Mouse (Mus musculus): Measurements from ENCODE around the gene Srpk2. TPM values are rescaled to one million over a fixed set of nuclear protein-coding genes. Genes with fewer than 3 reads are reported as not detected.
"Not testable (repeated sequence)": the region's sequence is repeated elsewhere in the genome, so short reads cannot be mapped to it uniquely, and the experiment has no call there.

The Srpk2 gene
- polyA plus RNA-seq, 2 experiments from 2014 or later, result 85.5 to 86.7 TPM

DNA sequence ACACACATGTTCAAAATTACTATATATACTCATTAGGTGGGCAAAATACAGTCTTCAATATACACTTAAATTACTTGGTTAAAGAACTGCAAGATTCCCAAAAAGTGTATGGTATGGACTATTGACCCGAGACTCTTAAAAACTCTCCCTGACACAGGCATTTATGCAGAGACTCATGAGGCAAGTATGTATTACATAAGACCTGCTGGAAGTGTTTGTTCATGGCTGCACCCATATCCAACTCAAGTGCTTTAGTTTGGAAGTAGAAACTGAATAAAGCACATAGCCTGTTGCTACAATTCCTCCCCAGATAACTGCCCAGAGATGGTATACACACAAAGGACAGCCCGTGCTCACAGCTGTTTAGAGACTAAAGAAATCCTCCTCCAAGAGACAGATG lies 123.2 kb downstream of the Srpk2 start:
- no peak for ATAC-seq

DNA sequence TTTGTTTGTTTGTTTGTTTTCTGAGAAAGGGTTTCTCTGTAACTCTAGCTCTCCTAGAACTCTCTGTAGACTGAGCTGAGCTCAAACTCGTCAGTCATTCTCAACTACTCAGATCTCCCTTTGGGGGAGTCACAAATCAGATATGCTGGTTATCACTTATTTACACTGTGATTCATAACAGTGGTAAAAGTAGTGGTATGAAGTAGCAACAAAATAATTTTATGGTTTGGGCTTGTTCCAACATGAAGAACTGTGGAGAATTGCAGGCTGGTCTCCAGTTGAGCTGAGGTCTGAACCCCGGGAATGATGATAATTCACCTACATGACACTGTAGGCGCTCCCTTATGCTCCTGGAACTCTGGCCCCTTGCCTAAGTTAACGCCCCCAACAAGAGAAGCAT lies 124.2 kb downstream of the Srpk2 start:
- ATAC-seq, result no peak

DNA sequence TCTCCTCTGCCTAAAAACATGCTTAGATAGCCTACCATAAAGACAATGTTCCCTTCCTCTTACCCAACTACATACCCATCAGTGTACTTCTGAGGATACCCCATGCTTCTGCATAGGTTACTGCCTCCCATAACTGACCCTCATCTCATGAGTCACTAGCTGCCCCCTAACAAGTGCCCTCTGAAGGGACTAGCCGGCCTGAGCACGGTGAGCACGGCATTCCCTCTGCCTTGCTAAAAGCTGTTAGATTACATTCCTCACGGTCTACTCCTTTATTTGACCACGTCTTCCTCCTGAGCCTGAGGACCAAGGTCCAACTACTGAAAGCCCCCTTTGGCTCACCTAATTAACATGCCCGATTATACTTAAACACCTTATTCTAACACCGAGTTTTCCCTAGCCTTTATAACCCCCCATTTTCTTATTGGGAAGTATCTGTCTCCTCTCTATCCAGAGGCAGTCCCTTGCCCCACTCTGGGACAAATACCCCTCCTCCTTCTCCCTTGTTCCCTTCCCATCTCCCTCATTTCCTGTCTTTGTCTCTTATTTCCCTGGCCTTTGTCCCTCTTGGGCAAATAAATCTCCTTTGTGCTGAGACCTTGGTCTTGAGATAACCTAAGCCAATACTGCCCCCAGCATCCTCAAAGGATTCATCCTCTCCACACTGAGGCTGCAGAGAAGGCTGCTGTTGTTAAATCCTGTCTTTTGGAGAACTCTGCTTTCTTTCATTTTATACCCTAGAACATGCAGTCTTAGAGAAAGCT lies 128.2 kb downstream of the Srpk2 start:
- no peak for ATAC-seq

DNA sequence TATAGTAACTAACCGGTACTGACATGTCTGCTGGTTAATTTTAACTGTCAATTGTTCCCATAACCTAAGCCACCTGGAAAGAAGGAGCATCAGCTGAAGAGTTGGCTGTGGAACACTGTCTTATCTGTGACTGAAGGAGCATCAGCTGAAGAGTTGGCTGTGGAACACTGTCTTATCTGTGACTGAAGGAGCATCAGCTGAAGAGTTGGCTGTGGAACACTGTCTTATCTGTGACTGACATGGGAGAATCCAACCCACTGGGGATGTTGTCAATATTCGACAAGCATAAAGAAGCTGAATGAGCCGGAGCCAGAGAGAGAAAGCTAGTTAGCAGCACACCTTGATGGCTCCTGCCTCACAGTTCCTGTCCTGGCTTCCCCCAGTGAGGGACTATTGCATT lies 131.1 kb downstream of the Srpk2 start:
- ATAC-seq, result not testable (repeated sequence)

DNA sequence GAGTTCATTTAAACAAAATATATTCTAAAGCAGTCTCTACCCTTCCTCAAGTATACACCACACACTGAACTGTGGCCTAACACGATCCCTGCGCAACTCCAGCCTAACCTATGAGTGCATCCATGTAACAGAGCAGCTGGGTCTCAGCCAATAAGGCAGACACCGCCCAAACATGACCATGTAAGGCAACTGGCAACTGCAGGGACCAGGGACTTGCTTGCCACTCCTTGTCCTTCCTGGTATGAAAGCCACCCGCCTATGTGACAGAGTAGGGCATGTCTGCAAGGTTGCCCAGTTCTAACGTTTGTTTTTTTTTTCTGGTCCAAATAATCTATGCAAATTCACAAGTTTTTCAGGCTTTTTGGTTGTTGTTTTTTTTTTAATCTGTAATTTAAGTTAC lies 132.7 kb downstream of the Srpk2 start:
- no peak for ATAC-seq

DNA sequence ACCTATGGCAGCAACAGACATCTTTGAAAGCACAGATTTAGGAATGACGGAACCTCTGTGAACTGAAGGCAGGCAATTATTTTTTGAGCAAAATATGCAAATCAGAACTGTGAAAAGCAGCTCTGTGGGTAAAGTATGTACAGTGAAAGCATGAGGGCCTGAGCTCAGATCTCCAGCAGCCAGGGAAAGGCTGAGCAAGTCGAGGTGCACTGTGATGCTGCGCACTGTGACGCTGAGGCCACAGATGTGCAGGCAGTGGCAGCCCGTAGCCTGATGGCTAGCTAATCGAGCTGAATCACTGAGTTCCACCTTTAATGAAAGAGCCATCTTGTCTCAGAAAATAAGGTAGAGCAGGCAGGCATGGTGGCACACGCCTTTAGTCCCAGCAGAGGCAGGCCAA lies 148.7 kb downstream of the Srpk2 start:
- no peak for ATAC-seq

DNA sequence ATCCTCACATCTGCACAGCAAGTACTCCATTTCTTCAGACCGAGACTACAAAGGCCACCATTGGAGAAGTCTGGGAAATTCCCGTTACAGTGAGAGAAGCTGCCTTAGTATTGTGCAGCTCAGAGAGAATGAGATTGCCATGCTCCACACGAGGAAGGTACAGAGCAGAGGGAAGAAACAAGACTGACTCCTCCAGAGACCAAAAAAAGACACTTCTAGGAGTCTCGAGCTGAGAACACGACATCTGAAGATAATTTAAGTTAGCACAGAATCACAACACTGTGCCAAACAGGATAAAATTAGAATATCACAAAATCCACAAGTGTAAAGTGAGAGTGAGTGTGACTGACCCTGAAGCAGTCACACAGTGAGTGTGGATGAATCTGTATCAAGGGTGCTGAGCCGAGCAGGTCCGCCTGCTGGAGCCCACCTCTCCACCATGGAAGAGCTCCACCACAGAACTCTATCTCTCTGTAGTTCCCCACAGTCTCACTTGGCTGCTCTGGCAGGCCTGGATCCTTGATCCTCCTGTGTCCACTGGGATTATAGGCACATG lies 152.8 kb downstream of the Srpk2 start:
- no peak for ATAC-seq

DNA sequence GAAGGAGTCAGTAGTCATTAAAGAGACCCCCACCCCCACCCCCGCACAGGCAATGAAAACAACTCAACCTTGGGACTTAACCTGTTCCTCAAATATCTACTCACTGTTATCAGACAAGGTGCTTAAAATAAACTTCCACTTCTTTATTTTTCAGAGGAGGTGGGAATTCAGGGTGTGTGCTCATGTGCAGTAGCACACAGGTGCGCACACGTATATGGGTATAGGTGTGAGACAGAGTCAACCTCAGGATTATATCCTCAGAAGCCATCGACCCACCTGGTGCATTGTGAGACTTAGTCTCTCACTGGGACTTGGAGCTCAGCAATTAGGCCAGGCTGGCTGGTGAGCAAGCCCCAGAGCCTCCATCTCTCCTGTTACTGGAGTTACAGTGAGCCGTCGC lies 153.3 kb downstream of the Srpk2 start:
- no peak for ATAC-seq

DNA sequence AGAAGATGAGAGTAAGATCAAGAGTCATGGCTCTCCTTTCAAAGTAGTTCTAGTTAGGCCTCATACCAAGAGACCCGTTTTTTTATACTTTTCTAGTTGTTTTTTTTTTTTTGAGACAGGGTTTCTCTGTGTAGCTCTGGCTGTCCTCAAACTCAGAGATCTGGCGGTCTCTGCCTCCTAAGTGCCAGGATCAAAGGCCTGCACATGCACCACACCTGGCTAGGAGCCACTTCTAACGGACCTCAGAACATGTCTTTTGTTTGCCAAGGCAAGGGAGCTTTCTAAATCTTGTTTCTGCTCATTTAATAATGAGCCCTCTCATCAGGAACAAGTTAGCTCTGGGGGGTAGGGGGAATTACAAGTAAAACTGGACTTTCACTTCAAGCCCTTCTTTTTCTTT lies 159.8 kb downstream of the Srpk2 start:
- no peak for ATAC-seq

DNA sequence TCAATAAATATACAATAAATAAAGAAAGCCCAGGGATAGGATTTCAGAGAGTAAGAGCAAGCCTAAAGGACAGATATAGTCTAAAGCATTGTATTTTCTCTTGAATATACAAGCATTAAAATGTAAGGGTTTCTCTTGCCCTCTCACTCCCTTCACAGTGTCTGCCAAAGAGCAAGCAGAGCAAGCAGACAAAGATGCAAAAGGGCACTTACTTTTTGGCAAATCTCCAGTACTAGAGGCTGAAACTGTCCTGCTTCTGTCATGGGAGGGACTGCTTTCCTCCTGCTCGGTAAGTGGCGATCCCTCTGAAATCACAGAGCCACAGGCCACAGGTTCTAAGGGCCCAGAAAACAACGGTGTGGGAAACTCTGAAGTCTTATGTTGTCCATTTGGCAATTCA lies 160.5 kb downstream of the Srpk2 start:
- no peak for ATAC-seq

DNA sequence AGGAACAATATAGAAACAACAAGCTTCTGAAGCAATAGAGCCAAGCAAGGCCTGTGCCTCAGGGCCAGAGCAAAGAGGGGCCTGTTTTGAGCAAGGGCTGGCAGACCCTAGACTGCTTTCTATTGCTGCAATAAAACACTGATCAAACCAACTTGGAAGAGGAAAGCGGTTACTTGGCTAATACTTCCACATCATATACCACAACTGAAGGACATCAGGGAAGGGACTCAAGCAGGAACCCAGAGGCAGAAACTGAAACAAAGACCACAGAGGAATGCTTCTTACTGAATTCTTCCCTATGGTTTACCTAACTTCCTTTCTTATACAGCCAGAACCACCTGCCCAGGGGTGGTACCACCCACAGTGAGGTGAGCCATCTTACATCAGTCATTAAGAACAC lies 162.8 kb downstream of the Srpk2 start:
- ATAC-seq, result no peak

DNA sequence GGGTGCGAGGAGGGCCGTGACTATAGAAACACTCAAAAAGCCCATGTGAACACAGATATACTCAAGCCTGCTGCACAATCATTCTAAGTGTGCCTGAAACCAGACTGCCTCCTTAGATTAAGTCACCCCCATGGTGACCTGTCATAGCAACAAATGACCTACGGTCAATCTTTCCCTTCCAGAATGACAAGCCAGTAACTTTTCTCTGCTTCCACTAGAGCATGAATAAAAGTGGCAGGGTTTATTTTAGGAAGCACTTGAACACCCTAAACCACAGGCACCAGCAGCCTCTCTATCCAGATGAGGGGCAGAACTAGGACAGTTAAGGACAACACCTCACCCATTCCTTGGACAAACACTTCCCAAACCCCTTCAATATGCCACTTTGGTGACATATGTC lies 164.7 kb downstream of the Srpk2 start:
- ATAC-seq, result no peak

DNA sequence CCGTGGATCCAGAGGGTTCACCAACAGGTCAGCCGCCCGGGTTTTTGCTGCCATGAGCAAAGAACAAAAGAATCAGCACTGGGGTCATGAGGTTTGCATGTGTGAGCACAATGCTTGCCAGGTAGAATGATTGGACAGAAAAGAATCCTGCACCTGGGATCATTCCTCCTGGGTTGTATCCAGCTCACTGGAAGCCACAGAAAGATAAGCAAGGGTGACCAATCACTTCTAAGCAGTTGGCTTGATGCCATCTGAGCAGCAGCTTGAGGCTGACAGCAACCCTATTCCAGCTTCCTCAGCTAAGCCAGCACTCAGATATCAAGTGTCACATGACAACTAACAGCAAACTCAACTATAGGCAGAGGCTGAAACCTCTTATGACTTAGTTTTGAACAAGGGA lies 165.7 kb downstream of the Srpk2 start:
- no peak for ATAC-seq

DNA sequence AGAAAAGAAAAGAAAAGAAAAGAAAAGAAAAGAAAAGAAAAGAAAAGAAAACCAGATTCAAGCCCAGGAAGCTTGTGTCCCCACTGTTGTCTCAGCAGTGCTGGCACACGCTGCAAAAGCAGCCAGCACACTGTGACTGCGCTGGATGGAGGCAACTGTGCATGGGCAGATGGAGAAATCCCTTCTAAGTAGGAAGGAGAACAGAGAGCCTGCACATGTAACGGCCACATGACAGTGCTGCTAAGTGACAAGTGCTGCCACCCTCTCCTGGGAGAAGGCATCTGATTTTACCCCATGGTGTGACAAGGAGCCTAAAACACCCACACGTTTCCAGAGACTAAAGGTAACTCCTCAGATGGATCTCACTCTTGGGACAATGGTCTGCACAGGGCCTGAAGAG lies 166.6 kb downstream of the Srpk2 start:
- ATAC-seq, result no peak

DNA sequence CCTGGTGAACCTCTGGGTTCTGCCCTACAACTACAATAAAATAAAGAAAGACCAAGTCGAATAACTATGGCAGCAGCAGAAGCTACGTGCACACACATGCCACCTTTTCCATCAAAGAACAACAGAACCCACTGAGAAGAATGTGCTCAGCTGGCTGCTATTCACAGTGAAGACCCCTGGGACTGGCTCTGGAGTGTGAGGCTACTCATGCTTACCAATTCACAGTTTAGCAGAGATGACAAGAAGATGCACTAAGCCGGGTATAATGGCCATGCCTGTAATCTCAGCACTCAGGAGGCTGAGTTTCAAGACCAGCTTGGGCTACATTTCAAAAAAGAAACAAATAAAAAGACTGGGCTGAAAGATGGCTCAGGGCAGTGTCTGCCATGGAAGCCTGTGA lies 167.5 kb downstream of the Srpk2 start:
- no peak for ATAC-seq

DNA sequence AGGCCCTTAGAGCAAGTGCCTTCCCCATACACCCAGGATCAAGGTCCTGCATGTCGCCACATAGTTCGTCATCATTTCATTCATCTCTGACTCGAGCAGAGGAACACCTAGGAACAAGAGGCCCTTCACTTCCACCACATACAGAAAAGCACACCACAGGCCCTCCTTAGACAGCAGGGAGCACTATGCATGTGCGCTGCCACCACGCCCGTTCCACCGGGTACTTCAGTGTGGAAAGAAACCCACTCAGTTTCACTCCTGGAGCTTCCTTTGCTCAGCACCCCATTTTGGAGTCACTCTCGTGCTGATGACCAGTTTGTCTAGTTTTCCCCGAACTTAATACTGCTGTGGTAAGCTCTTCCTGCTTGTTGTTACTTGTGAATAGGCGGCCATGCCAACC lies 169.4 kb downstream of the Srpk2 start:
- ATAC-seq, result no peak

DNA sequence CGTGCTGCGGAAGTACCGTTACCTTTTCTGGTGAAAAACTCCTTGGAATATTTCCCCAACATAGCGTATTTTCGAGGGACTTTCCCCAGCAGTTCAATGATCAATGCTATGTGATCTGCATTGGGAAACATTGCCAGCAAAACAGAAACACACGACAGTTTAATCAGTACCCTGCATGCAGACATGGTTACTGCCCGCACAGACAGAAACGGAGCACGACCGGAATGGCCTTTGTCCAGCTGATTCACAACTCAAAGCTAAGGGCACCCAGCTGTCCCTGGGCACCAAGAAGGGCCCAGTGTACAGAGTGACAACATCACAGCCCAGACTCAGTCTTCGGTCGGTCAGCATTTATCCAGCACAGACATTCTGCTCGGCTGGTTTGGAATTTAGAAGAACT lies 170.9 kb downstream of the Srpk2 start:
- ATAC-seq, result no peak

DNA sequence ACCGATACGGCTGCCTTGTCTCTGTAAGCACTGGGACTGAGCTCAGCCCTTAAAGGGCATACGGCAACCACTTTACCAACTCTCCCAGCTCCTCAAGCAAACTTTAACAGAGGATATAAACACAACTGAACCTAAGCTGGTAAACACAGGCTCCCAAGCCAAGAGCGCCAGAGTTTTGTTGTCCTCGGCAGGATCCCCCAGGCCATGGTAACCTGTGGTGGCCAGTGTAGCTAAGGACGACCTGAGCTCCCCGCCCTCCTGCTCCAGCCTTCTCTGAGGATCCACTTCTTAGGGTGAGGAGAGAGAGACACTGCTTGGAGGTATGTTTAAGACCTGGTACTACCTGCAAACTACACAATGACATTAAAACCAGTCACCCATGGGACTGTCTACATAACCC lies 171.9 kb downstream of the Srpk2 start:
- ATAC-seq, result no peak

DNA sequence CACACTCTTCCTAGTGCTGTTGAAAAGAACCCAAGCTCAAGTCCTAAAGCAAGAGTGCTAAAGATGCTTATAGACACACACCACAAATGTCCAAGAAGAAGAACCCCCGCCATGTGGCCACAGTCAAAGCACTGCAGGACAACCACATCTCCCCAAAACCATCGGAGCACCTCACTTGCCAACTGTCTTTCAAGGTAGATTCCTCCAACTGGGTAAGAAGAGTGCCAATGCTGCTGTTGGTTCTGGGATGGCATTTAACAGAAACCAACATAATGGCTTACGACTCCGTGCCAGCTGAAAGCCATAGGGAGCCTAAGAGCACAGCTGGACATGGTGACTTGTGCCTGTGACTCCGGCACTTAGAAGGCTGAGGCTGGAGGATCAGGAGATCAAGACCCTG lies 173.0 kb downstream of the Srpk2 start:
- ATAC-seq, result no peak

DNA sequence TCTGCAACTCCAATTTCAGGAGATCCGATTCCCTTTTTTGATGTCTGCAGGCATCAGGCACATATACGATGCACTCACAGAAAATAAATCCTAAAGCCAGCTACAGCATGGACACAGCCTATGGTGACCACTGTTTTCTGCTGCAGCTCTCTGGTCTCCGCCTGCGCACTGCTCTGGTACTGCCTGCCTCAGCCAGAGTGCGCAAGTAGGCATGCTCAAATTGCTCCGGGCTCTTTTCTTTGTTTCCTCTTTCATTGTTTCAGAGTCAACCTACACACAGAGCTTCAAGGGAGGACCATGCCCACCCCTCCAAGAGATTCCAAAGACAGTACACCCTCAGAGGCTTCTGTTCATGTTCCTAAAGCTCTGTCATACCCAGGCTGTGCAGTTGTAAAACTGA lies 175.8 kb downstream of the Srpk2 start:
- ATAC-seq, result no peak

DNA sequence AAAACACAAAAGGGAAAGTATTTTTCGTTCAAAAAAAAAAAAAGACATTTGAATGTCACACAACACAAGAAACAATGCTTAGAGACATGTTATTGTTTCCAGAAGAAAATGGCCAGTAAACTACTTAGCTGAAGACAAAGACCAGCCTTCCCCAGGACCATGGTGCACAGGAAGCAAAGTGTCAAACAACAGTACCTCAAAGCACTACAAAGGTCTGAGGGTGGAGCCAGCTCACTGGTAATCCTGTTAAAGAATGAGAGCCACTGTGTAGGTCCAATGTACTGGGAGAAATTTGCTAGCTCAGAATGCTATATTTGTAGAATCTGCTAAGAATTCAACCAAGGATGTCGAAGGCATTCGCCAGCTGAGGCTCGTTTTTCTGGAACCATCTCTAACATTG lies 177.2 kb downstream of the Srpk2 start:
- no peak for ATAC-seq

DNA sequence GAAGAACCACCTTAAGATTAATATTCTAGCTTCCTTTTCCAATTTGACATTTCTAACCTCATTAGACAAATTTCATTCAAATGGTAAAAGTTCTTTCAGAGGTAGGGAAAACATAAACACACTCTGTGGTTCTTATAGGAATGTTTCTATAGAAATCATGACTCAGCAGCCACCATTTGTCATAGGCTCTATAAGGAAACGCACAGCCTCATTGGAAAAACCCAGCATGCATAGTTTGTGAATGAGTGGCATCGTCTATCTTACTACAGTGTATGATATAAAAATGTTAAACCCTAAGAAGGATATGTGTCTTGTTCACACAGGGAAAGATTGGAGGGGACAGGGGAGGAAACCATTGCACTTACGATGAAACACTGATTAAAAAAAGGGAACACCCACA lies 178.8 kb downstream of the Srpk2 start:
- ATAC-seq, result no peak

DNA sequence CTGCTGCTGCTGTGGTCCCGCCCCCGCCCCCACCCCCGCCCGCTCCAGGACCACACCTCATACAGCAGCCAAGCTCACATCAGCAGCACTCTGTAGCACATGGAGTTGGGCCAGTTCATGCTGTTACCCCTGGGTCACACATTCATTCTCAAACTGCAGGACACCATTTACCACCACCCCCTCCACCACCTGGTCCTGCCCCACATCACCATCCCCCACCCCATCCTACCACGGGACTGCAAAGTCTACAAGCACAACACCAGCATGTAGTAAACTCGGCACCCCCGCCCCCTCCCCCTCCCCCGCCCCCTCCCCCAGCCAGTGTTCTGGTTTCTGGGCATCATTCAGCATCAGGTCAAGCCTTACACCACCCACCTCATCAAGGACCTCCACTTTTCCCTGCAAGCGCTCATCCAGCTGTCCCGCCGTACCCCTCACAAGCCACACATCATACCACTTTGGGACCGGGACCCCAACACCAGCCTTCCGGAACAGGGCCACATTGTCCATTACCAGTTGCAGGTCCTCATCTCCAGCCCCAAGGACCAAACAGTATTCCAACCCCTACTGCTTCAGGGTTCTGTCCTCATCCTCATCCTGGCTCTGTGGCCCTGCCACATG lies 182.0 kb downstream of the Srpk2 start:
- no peak for ATAC-seq

DNA sequence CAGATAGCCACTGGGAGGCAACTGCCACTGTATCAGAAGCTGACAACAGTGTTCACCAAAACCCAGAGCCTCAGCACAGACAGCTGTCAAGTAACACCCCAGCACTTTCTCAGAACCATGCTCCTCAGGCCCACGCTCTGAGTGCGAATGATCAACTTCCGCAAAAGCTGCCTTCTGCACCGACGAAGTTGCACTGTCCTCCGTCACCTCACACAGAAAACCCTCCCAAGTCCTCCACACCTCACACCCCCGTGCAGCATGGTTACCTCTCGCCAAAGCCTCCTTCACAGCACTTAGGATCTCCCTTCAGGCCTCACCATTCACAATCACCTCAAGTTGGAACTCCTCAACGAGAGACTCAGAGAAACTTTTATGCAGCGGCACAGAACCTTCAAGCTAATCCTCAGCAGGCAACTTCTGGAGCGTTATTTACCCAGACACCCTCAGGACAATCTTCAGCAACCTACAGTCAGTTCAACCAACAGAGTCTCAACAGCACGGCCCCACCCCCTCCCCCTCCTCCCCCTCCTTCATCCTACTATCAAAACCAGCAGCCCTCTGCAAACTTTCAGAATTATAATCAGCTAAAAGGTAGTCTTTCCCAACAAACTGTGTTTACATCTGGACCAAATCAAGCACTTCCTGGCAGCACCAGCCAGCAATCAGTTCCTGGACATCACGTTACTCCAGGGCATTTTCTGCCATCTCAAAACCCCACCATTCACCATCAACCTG lies 182.7 kb downstream of the Srpk2 start:
- ATAC-seq, result no peak

Data from CD4-positive, CD25-positive, alpha-beta regulatory T cell, adult 4 months (primary cell).